Mouse (Mus musculus) natural killer cell, adult 2 months (primary cell): Measurements from ENCODE around the gene Dcaf7.

Source experiments
- DNase-seq, 2 experiments: peaks; one replicate each; pipeline ENCODE4 v3.0.0; 2022; ENCODE audit warnings: low spot score in 2 of 2

Dcaf7 gene

GRCm38 (mm10) chr11:106106047-106106587 is 69.4 kb downstream of the Dcaf7 start:
- peak in 1 of 2 experiments; percentile 49 for DNase-seq
